Mouse (Mus musculus): ENCODE measurements around the gene Olfr764-ps1. TPM values are rescaled to one million over a fixed set of nuclear protein-coding genes. Genes with fewer than 3 reads are reported as not detected.
A peak's percentile ranks its signal among the peaks of the same experiment; 100 is the strongest.
"Not testable (repeated sequence)": the region's sequence is repeated elsewhere in the genome, so short reads cannot be mapped to it uniquely, and the experiment has no call there.

Gene Olfr764-ps1
- not detected in 2 replicates for polyA plus RNA-seq (2016; fragmentation: Nextera tagmentation; extraction: Ambion mirVana)

DNA sequence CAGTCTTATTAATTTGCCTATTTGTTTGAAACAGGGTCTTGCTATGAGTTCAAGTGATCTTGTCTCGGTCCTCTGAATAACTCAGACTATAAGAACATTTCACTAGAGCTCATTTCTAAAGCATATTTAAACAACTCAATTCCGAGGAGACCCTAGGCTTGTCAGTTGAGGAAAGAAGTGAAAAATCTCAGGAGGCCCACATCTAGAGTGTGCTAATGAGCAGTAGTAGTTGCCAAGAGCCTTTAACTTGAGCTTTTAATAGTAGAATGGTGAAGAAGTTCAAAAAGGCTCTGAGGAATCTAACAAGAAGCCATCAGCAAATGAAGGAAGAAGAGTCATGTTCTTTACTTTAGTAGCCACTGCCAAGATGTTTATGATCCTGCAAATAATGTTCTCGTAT, at the start of gene Olfr764-ps1:
Gene Olfr764-ps1 (minus strand): TSS at position 101 of the 400 bp plus-strand sequence.
- no peaks in the 10 kb centered on the region for H3K9me3 ChIP-seq

DNA sequence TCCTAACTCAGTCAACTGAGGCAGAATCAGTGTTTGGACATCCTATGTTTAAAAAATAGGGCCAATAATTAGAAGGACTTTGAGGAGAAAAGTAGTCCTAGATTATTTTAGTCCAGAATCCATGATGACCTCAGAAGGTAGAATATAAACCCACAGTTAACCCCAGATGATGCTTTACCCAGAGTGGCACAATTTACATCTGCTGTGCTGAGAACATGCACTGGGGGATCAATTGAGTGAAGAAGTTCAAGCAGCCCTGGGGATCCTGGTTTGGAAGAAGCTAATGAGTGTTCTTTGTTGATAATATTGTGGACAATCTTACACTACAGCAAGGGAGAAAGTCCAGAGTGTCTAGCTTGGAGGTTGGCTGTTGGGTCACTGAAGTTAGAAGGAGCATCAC, 43.1 kb upstream of the Olfr764-ps1 start, which contains the start of gene Olfr767:
Gene Olfr767 (minus strand): TSS at position 101 of the 400 bp plus-strand sequence.
- H3K27me3 ChIP-seq (ENCODE audit: insufficient read depth, poor library complexity, severe bottlenecking); H3K4me3 ChIP-seq; H3K27ac ChIP-seq; H3K9me3 ChIP-seq; H3K36me3 ChIP-seq; DNase-seq (ENCODE audit: low spot score); H3K4me1 ChIP-seq (replicated peaks): not testable (repeated sequence)

More for the DNA sequence above, at the start of gene Olfr764-ps1:
- H3K27ac ChIP-seq = no peak within 1 kb of the TSS
- H3K36me3 ChIP-seq = no peaks in the 10 kb centered on the region
- no peak for DNase-seq (ENCODE audit: low spot score)
- H3K27me3 ChIP-seq (ENCODE audit: insufficient read depth, poor library complexity, severe bottlenecking) = no peaks in the 10 kb centered on the region
- no peaks in the 10 kb centered on the region for H3K4me1 ChIP-seq (replicated peaks)
- no peak within 1 kb of the TSS for H3K4me3 ChIP-seq
- WGBS = 88% methylated on average over 3 of the region's 3 CpGs

DNA sequence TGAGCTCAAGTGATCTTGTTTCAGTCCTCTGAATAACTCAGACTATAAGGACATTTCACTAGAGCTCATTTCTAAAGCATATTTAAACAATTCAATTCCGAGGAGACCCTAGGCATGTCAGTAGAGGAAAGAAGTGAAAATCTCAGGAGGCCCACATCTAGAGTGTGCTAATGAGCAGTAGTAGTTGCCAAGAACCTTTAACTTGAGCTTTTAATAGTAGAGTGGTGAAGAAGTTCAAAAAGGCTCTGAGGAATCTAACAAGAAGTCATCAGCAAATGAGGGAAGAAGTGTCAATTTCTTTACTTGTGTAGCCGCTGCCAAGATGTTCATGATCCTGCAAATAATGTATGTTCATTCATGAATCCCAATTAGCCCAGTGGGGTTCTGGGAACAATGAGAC, 29.2 kb upstream of the Olfr764-ps1 start, which contains the start of gene Olfr766-ps1:
Gene Olfr766-ps1 (minus strand): TSS at position 101 of the 400 bp plus-strand sequence.
- Histone ChIP-seq H3K27me3 (ENCODE audit: insufficient read depth, poor library complexity, severe bottlenecking) (no peaks in the 10 kb centered on the region), H3K36me3 (no peaks in the 10 kb centered on the region), H3K4me3 (no peak within 1 kb of the TSS), H3K9me3 (no peaks in the 10 kb centered on the region), H3K4me1 (replicated peaks) (no peaks in the 10 kb centered on the region), H3K27ac (no peak within 1 kb of the TSS)
- WGBS = 89% methylated on average over 2 of the region's 2 CpGs
- DNase-seq (ENCODE audit: low spot score) = no peak

DNA sequence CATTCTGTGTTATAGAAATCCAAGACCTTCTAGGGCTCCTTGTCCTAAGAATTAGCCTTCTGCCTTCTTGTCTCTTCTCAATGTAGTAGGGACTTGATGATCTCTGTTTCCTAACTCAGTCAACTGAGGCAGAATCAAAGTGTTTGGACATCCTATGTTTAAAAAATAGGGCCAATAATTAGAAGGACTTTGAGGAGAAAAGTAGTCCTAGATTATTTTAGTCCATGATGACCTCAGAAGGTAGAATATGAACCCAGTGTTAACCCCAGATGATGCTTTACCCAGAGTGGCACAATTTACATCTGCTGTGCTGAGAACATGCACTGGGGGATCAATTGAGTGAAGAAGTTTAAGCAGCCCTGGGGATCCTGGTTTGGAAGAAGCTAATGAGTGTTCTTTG, 10.2 kb upstream of the Olfr764-ps1 start, which contains the start of gene Olfr765:
Gene Olfr765 (minus strand): TSS at position 101 of the 400 bp plus-strand sequence.
- DNase-seq (ENCODE audit: low spot score); H3K27me3 ChIP-seq (ENCODE audit: insufficient read depth, poor library complexity, severe bottlenecking); H3K9me3 ChIP-seq; H3K4me3 ChIP-seq; H3K27ac ChIP-seq; H3K36me3 ChIP-seq; H3K4me1 ChIP-seq (replicated peaks): not testable (repeated sequence)

DNA sequence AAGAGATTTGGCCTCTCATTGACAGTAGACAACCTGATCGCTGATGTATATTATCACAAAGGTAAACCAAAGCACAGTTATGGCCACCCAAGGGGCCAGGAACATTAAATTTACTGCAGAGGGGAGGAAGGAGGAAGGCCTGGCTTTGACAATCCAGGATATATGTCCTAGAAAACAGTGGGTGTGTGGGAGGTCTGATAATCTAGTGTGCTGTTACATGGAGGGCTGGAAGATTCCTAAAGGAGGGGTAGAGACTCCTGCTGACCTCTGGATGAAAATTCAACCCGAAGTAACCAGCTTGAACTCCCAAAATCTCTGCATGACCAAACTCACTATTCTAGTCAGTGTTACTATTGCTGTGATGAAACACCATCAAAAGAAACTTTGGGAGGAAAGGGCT, 11.4 kb downstream of the Olfr764-ps1 start:
- WGBS = 82% methylated on average over 2 of the region's 2 CpGs
- Histone ChIP-seq H3K4me3 (no peak overlapping the region), H3K27ac (no peak overlapping the region), H3K27me3 (ENCODE audit: insufficient read depth, poor library complexity, severe bottlenecking) (no peaks in the 10 kb centered on the region), H3K36me3 (no peaks in the 10 kb centered on the region), H3K9me3 (no peaks in the 10 kb centered on the region), H3K4me1 (replicated peaks) (no peaks in the 10 kb centered on the region)
- DNase-seq (ENCODE audit: low spot score) = no peak

DNA sequence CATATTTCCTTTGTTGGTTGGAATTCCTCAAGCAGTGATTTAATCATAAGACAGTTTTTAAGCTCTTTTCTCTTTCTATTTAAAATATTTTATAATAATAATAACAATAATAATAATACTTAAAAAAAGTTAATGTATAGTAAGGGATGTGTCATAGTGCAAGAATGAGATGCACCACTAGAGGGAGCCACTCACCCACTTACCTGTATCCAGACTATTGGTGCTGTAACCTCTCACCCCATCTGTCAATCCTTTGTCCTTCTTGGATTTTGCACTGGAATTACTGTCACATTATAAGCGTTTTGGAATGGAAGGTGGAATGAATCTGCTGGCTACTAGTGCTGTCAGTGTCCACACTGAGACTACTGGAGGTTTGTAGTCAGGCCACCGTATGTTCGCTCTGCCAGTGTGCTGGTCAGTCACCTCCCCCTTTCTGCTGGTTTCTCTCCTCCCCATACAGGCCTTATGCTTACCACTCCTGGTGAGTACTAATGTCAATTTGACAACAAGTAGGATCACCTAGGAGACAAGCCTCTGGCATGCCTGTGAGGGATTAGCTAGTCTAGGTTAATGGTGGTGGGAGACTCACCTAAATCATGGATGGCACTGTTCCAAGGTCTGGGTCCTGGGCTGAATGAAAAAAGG, 13.6 kb downstream of the Olfr764-ps1 start:
- WGBS = 63% methylated on average over 3 of the region's 3 CpGs
- Histone ChIP-seq H3K27ac (no peak overlapping the region), H3K9me3 (0 out of 2 replicates have a peak, but pooled peaks cover 2% of the 10 kb centered on the region), H3K4me3 (no peak overlapping the region), H3K27me3 (ENCODE audit: insufficient read depth, poor library complexity, severe bottlenecking) (no peaks in the 10 kb centered on the region), H3K4me1 (replicated peaks) (no peaks in the 10 kb centered on the region), H3K36me3 (no peaks in the 10 kb centered on the region)
- DNase-seq (ENCODE audit: low spot score) = peak; percentile 53

DNA sequence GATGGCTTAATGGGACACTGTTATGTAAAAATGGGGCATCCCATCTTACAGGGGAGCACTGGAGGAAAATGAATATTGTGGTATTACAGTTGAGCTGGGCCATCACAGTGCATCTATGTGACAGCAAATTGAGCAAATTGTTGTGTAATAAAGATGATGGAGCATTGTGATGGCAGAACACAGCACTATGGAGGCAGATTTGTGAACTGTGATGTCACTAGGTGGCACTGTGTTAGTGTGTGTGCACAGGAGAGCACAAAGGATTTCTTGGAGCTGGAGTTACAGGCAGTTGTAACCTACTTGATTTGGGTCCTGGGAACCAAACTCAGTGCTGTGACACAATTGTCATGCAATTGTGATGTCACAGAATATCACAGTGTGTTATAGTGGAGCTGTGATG, 16.4 kb downstream of the Olfr764-ps1 start:
- DNase-seq (ENCODE audit: low spot score) = no peak
- H3K27ac ChIP-seq = no peak overlapping the region

DNA sequence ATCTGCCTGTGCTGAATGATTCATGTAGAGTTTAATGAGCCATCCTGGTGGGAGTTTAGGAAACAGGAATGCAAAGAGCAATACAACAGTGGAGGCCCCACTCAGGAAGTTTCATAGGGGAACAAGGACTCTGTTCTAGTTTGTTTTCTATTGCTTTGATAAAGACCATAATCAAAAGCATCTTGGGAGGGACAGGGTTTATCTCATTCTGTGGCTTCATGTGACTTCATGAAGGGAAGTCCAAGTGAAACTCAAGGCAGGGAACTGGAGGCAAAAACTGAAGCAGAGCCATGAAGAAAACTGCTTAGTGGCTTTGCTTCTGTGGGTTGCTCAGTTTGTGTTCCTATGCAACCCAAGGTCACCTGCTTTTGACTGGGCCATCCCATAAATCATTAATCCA, 25.2 kb downstream of the Olfr764-ps1 start:
- H3K9me3 ChIP-seq = no peaks in the 10 kb centered on the region
- no peaks in the 10 kb centered on the region for H3K27me3 ChIP-seq (ENCODE audit: insufficient read depth, poor library complexity, severe bottlenecking)
- no peak overlapping the region for H3K27ac ChIP-seq
- no peaks in the 10 kb centered on the region for H3K36me3 ChIP-seq
- no peaks in the 10 kb centered on the region for H3K4me1 ChIP-seq (replicated peaks)
- DNase-seq (ENCODE audit: low spot score) = no peak
- no peak overlapping the region for H3K4me3 ChIP-seq

More for the DNA sequence above, 16.4 kb downstream of the Olfr764-ps1 start:
- H3K4me3 ChIP-seq = no peak overlapping the region
- no peaks in the 10 kb centered on the region for H3K27me3 ChIP-seq (ENCODE audit: insufficient read depth, poor library complexity, severe bottlenecking)
- H3K36me3 ChIP-seq = no peaks in the 10 kb centered on the region
- no peaks in the 10 kb centered on the region for H3K4me1 ChIP-seq (replicated peaks)
- H3K9me3 ChIP-seq = 0 out of 2 replicates have a peak, but pooled peaks cover 2% of the 10 kb centered on the region

DNA sequence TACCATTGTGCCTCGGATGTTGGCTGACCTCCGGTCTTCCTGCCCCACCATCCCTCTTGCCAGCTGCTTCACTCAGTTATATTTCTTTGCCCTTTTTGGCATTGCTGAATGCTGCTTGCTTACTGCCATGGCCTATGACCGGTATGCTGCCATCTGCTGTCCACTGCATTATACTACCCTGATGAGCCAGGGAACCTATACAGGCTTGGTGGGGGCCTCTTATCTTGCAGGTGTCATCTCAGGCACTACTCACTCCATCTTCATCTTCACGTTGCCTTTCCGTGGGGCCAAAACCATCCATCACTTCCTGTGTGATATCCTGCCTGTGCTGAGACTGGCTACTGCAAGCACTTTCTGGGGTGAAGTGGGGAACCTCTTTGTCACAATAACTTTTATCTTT, 28.2 kb downstream of the Olfr764-ps1 start:
- DNase-seq (ENCODE audit: low spot score); H3K27me3 ChIP-seq (ENCODE audit: insufficient read depth, poor library complexity, severe bottlenecking); H3K27ac ChIP-seq; H3K9me3 ChIP-seq; H3K36me3 ChIP-seq; H3K4me3 ChIP-seq; H3K4me1 ChIP-seq (replicated peaks): not testable (repeated sequence)
- 72% methylated on average over 2 of the region's 5 CpGs for WGBS

DNA sequence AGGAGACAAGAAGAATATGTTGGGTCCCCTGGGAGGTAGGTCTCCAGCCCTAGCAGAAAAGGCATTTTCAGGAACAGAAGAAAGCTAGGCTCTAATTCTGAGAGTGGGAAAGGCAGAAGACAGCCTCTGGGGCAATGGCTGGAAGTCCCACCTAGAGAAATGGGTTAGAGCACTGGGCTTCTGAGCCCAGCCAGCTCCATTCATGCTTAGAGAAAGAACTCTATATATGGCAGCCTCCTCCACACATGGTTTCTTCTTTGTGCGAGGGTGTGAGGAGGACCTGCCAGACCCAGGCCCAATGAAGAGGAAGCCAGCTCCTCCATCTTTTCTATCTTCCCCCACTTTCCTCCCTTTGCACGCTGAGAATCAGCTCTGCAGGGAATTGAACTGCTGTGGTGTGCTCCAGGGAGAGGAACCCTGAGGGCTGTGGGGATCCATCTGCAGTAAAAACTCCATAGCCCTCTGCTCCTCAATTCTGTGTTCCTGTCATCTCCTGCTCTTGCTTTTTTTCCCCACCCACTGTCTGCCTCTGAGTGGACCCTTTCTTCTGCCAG, 29.3 kb downstream of the Olfr764-ps1 start, which contains the start of gene Olfr763:
Gene Olfr763 (plus strand): TSS at position 504 of the 554 bp plus-strand sequence.
- WGBS = 76% methylated on average over 2 of the region's 2 CpGs
- DNase-seq (ENCODE audit: low spot score) = no peak
- H3K27ac ChIP-seq = no peak within 1 kb of the TSS

DNA sequence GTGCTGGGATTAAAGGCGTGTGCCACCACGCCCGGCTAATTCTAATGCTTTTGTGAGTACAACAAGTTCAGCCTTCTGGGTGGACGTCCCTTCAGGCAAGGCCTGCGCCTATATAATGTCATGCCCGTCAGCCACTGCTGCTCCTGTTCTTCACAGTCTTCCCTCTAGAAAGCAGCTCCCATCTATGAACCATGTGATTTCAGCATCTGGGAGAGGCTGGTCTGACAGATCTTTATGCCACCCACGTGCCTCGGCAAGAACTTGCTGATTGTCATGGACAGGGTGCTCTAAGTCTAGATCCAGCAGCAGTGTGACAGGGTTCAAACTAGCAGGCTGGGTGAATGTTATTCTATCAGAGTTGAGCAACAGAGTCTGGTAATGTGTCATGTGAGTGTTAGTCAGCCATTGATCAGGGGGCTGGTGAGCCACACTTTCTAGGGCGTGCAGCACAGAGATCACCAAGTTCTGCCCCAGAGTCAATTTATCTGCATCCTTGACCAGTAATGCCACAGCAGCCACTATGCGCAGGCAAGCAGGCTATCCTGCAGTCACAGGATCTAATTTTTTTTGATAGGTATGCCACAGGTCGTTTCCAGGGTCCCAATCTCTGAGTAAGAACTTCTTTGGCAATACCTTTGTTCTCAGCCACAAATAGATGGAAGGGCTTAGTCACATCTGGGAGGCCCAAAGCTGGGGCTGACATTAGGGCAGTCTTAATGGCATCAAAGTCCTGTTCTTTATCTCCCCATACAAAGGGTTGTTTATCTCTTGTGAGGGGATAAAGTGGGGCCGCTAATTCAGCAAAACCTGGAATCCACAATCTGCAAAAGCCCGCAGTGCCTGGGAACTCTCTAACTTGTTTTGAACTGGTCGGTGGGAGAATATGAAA, 35.4 kb downstream of the Olfr764-ps1 start:
- no peaks in the 10 kb centered on the region for H3K4me1 ChIP-seq (replicated peaks)
- WGBS = 85% methylated on average over 14 of the region's 14 CpGs
- H3K9me3 ChIP-seq = 0 out of 2 replicates have a peak, but pooled peaks cover 8% of the 10 kb centered on the region
- no peak overlapping the region for H3K27ac ChIP-seq
- no peaks in the 10 kb centered on the region for H3K27me3 ChIP-seq (ENCODE audit: insufficient read depth, poor library complexity, severe bottlenecking)
- H3K36me3 ChIP-seq = no peaks in the 10 kb centered on the region
- no peak overlapping the region for H3K4me3 ChIP-seq
- DNase-seq (ENCODE audit: low spot score) = no peak

More for the DNA sequence above, 29.3 kb downstream of the Olfr764-ps1 start, which contains the start of gene Olfr763:
- Histone ChIP-seq H3K4me3 (no peak within 1 kb of the TSS), H3K9me3 (0 out of 2 replicates have a peak, but pooled peaks cover 8% of the 10 kb centered on the region), H3K4me1 (replicated peaks) (no peaks in the 10 kb centered on the region), H3K27me3 (ENCODE audit: insufficient read depth, poor library complexity, severe bottlenecking) (no peaks in the 10 kb centered on the region), H3K36me3 (no peaks in the 10 kb centered on the region)

DNA sequence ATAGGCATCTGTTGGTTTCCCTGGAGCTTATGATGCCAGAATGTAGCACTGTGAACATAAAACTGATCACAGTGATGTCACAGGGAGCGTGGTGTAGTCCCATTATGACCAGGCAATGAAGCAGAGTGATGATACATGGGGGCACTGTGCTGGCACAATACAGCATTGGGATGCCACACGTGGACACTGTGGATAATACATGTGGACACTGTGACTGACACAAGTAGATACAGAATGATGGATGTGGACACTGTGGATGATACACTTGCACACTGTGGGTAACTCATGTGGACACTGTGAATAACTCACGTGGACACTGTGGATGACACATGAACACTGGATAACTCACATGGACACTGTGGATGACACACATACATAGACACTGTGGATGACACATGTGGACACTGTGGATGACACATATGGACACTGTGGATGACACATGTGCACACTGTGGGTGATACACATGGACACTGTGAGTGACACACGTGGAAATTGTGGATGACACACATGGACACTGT, 43.1 kb downstream of the Olfr764-ps1 start:
- Histone ChIP-seq H3K4me1 (replicated peaks) (no peaks in the 10 kb centered on the region), H3K27me3 (ENCODE audit: insufficient read depth, poor library complexity, severe bottlenecking) (no peaks in the 10 kb centered on the region), H3K36me3 (no peaks in the 10 kb centered on the region), H3K27ac (no peak overlapping the region), H3K9me3 (no peaks in the 10 kb centered on the region), H3K4me3 (no peak overlapping the region)
- DNase-seq (ENCODE audit: low spot score) = no peak
- WGBS = 75% methylated on average over 4 of the region's 4 CpGs
